Mouse (Mus musculus): ENCODE data around the gene Slc25a48. TPM values are rescaled to one million over a fixed set of nuclear protein-coding genes. Genes with fewer than 3 reads are reported as not detected.

The Slc25a48 gene
- total RNA-seq, 2 experiments from 2014 or later: 0.10 TPM; not detected in 1

GRCm38 (mm10) chr13:56443411-56443810 lies 5.3 kb downstream of the Slc25a48 start:
- intact Hi-C loops (cut with DNase I): no loop called here
- no peak for DNase-seq (ENCODE audit: extremely low spot score in 1 of 2, low spot score in 2 of 2)

GRCm38 (mm10) chr13:56444112-56444511 lies 6.0 kb downstream of the Slc25a48 start:
- intact Hi-C loops (cut with DNase I): no loop called here
- DNase-seq (ENCODE audit: extremely low spot score in 1 of 2, low spot score in 2 of 2): no peak

DNA sequence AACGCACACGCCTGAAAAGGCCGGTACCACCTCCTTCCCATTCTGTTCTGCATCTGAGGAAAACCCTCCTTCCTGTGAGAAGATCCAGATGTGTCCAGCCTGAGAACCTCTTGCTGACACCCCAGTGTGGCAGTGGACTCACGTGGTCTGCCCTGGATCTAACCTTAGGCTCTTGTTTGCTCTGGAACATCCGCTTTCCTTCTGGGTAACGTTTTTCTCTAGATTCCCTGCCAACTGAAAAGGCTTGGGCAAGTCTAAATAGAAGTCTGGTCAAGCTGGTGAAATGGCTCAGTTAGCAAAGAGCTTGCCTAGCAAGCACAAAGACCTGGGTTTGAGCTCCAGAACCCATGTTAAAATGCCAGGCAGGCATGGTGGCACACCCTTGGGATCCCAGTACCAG lies 6.8 kb downstream of the Slc25a48 start:
- DNase-seq (ENCODE audit: extremely low spot score in 1 of 2, low spot score in 2 of 2): no peak
- intact Hi-C loops (cut with DNase I): no loop called here

DNA sequence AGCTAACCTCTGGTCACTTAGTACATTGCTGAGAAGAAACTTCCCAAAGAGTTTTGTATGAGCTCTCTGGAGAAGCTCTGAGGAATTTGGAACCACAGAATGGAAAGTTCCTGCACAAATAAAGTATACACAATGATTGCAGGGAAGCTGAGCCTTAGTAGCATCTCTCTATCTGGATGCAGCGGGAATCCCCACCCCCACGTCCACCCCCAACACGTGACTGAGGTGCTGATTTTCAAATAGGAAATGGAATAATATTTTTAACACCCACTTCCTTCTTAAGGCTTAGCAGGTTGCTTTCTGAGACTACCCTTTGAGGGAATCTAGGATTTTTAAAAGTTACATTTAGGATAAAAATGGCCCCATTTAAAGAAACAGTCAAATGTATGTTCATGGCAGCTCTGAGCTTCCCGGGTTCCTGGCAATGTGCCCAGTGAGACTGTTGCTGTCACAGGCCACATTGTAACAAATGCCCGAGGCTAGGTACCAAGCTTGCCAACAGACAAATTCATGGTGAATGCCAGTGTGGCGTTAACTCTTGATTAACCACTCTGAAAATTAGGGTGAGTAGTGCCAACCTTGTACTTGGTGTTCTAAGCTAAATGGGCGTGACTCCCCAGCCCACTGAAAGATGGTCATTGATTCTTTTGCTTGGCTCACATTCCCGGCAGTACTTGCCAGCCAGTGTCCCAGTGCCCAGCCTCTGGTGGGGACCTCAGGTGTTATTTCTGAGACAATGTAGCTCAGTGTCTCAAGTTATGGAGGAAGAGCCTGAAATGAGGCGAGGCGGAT lies 11.3 kb downstream of the Slc25a48 start:
- DNase-seq (ENCODE audit: extremely low spot score in 1 of 2, low spot score in 2 of 2): peak in 1 of 2 experiments; percentile 58
- intact Hi-C loops (cut with DNase I): no loop called here

- intact Hi-C loops (cut with DNase I): no loop called here
- DNase-seq (ENCODE audit: extremely low spot score in 1 of 2, low spot score in 2 of 2): no peak
These were observed 11.9 kb downstream of the Slc25a48 start for GRCm38 (mm10) chr13:56450035-56450434.

DNA sequence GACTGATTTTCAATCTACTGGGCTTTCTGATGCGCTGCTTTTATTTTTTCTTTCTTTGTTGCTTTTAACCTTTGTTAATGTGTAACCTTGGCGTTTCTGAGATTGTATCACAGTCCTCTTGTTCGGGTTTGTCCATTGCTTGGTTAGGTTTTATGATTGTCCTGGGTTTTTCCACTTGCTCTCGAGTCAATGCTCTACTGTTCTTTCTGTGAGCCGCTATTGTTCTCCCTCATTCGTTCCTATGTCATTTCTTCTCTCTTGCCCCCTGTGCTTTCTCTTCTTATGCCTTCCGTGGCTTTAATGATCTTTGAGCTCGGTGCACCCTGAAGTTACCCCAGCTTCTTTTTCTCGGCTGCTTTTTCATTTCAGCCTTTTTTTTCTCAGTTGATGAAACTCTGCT lies 19.8 kb downstream of the Slc25a48 start:
- intact Hi-C loops (cut with DNase I): no loop called here
- no peak for DNase-seq (ENCODE audit: extremely low spot score in 1 of 2, low spot score in 2 of 2)

DNA sequence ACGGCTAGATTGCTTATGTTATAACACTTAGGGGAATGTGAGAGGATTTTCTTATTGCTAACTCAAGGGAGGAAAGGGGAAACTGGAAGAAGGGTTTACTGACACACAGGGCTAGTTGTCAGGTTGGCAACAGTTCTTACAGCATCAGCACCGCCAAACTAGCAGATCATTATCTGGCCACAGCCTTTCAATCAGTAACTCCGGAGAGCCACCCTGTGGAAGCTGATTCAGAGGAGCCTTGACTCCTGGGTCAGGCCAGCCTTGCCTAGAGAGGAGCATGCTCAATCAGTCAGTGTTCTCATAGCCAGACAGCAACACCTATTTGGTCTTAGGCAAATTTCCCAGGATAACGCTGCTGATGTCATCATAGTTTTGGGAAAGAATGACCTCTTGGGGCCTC lies 23.3 kb downstream of the Slc25a48 start:
- no peak for DNase-seq (ENCODE audit: extremely low spot score in 1 of 2, low spot score in 2 of 2)
- intact Hi-C loops (cut with DNase I): no loop called here

- intact Hi-C loops (cut with DNase I): no loop called here
- no peak for DNase-seq (ENCODE audit: extremely low spot score in 1 of 2, low spot score in 2 of 2)
These were observed 24.6 kb downstream of the Slc25a48 start for GRCm38 (mm10) chr13:56462791-56463190.

- DNase-seq (ENCODE audit: extremely low spot score in 1 of 2, low spot score in 2 of 2): no peak
- intact Hi-C loops (cut with DNase I): no loop called here
These were observed 25.1 kb downstream of the Slc25a48 start for GRCm38 (mm10) chr13:56463261-56463660.

DNA sequence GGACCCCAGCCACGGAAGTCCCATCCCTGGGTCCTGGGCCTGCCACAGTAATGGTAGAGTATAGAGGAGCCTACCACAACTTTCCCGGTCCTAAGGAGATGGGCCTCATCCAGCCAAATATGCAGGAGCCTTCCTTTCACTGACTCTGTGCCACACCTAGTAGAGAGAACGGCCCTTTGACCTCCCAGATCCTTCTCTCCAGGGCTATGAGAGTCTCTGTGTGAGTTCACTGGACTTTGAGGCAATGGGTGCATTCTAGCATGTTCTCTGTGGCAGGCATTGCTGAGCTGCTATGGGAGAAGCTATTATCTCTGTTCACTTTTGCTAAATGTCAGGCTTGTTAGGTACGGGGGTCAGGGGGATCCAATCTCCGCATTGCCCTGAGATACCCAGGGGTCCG lies 25.6 kb downstream of the Slc25a48 start:
- DNase-seq (ENCODE audit: extremely low spot score in 1 of 2, low spot score in 2 of 2): no peak
- intact Hi-C loops (cut with DNase I): no loop called here

DNA sequence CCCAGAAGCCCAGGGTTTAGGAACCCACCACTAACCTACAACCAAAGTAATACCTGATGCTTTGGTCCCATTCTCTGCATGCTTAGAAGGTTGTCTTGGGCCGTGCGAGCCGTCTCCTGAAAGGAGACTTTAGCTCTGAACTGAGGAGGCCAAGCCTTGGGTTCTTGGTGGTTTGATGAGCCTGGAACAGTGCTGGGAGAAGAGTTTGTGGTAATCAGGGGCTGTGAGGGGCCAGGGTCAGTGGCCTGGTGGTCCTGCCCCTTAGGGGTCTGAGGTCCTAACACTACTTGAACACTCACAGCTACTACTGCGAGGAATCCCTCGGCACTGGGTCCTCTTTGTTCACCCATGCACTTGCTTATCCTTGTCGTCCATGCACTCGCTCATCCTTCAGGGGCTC lies 29.6 kb downstream of the Slc25a48 start:
- intact Hi-C loops (cut with DNase I): no loop called here
- DNase-seq (ENCODE audit: extremely low spot score in 1 of 2, low spot score in 2 of 2): no peak

GRCm38 (mm10) chr13:56468536-56468935 lies 30.4 kb downstream of the Slc25a48 start:
- no peak for DNase-seq (ENCODE audit: extremely low spot score in 1 of 2, low spot score in 2 of 2)
- intact Hi-C loops (cut with DNase I): no loop called here

DNA sequence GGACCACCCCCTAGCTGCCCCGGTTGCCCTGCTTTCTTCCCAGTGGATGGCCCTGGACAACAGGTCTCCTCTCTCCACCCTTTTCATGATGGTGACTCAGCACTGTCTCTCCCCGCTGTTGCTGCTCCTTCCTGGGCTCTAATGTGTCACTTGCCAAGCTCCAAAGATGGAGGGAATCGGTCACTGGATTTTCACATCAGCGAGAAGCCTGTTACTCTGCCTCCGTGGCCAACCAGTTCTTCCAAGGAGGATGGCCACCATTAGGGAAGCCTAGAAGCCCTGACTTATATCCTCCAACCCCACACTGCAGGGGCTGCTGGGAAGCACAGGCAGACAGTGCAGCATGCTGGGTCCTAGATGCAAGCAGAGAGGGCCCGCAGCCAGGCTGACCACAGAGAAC lies 33.1 kb downstream of the Slc25a48 start:
- no peak for DNase-seq (ENCODE audit: extremely low spot score in 1 of 2, low spot score in 2 of 2)
- intact Hi-C loops (cut with DNase I): loop anchor here (10.0 kb wide), 1 partner anchor 174 kb away; no protein-coding TSS in a partner anchor

GRCm38 (mm10) chr13:56471951-56472350 lies 33.8 kb downstream of the Slc25a48 start:
- peak in 1 of 2 experiments; percentile 11 for DNase-seq (ENCODE audit: extremely low spot score in 1 of 2, low spot score in 2 of 2)
- intact Hi-C loops (cut with DNase I): loop anchor here (10.0 kb wide), 1 partner anchor 173 kb away; no protein-coding TSS in a partner anchor

DNA sequence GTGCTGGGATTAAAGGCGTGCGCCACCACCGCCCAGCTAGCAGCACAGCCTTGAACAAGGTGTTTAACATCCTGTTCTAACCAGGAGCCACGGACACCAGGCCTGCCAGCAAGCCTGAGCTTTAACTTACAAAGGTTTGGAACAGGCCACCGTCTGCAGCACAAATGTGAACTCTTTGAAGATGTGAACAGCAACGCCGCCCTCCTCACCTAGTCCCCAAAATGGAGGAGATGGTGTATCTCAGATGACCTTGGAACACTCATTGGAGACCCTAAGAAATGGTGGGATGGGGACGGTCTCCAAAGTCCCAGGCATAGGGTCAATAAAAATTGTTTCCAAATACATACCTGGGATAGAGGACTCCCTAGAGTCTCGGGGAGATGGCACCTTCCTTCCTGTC lies 34.5 kb downstream of the Slc25a48 start:
- DNase-seq (ENCODE audit: extremely low spot score in 1 of 2, low spot score in 2 of 2): no peak
- intact Hi-C loops (cut with DNase I): loop anchor here (10.0 kb wide), 1 partner anchor 172 kb away; no protein-coding TSS in a partner anchor

- DNase-seq (ENCODE audit: extremely low spot score in 1 of 2, low spot score in 2 of 2): peak in 1 of 2 experiments; percentile 23
- intact Hi-C loops (cut with DNase I): loop anchor here (5.0 to 10.0 kb wide), 2 partner anchors 169 to 792 kb away; no protein-coding TSS in a partner anchor
These were observed 37.2 kb downstream of the Slc25a48 start for GRCm38 (mm10) chr13:56475363-56475762.

GRCm38 (mm10) chr13:56476790-56477189 lies 38.6 kb downstream of the Slc25a48 start:
- intact Hi-C loops (cut with DNase I): loop anchor here (5.0 to 10.0 kb wide), 2 partner anchors 168 to 791 kb away; no protein-coding TSS in a partner anchor
- DNase-seq (ENCODE audit: extremely low spot score in 1 of 2, low spot score in 2 of 2): no peak

DNA sequence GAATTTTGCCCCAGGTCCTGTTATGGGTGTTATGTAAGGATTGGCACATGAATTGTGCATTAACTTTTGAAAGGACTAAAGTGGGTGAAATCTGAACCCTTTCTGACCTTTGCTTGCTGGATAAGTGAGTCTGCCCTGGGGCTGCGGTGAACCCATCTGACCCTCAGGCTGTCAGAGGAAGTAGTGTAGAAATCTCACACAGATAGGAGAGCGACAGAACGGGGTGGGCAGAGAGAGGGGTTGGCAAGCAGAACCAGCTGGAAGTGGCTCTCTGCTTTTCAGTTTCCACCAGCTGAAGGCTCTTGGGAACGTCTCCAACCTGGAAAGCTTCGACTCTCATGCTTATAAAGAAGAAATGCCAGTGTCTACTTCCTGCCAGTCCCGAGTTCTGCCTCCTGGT lies 39.1 kb downstream of the Slc25a48 start:
- intact Hi-C loops (cut with DNase I): loop anchor here (5.0 to 10.0 kb wide), 2 partner anchors 168 to 790 kb away; no protein-coding TSS in a partner anchor
- peak; percentile 46 to 83 for DNase-seq (ENCODE audit: extremely low spot score in 1 of 2, low spot score in 2 of 2)

DNA sequence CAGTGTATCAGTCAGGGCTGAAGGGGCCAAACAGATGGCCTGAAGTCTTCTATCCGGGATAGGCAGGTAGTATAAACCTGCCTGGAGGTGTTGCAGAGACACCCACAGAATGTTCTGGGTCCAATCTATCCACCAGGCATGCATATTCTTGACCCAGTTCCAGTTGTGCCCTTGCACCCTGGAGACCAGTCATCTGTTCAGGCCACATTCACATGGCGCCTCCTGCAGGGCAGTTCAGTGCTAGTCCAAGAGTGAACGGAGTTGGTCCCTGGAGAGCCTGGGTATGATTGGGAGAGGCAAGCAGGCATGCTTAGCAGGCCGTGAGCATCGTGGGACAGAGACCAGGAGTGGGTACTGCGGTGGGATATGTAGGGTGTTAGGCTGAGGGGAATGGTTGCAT lies 39.9 kb downstream of the Slc25a48 start:
- intact Hi-C loops (cut with DNase I): loop anchor here (5.0 to 10.0 kb wide), 2 partner anchors 167 to 789 kb away; no protein-coding TSS in a partner anchor
- no peak for DNase-seq (ENCODE audit: extremely low spot score in 1 of 2, low spot score in 2 of 2)

- intact Hi-C loops (cut with DNase I): no loop called here
- DNase-seq (ENCODE audit: extremely low spot score in 1 of 2, low spot score in 2 of 2): no peak
These were observed 44.0 kb downstream of the Slc25a48 start, which contains the start of gene Il9 for GRCm38 (mm10) chr13:56482146-56482545. Il9 (minus strand) TSS chr13:56482246.

All from left cerebral cortex, postnatal 10 days (tissue).